Mouse (Mus musculus) myocyte (in vitro differentiated cells): ENCODE results near the gene Rag2. TPM values are rescaled to one million over a fixed set of nuclear protein-coding genes. Genes with fewer than 3 reads are reported as not detected.
A peak's percentile ranks its signal among the peaks of the same experiment; 100 is the strongest.

Experiments
- H3K27me3 ChIP-seq: one replicate; pipeline ENCODE4 v1.6.1; 2011; ENCODE audit not compliant: control insufficient read depth, insufficient read depth, insufficient read length
- H3K36me3 ChIP-seq: one replicate; pipeline ENCODE4 v1.6.1; 2011; ENCODE audit not compliant: control insufficient read depth, insufficient read depth
- H3K4me2 ChIP-seq: one replicate; pipeline ENCODE4 v1.6.1; 2011; ENCODE audit warnings: low read depth, control low read depth
- H3K4me3 ChIP-seq: one replicate; pipeline ENCODE4 v1.5.1; 2011; ENCODE audit warnings: mild to moderate bottlenecking, control low read depth, moderate library complexity
- H3K79me2 ChIP-seq: one replicate; pipeline ENCODE4 v1.6.1; 2011; ENCODE audit not compliant: control insufficient read depth, insufficient read depth
- H3ac ChIP-seq: one replicate; pipeline ENCODE4 v1.6.1; 2011; ENCODE audit not compliant: control insufficient read depth, insufficient read length
- CEBPB ChIP-seq: IDR thresholded peaks from 2 replicates; pipeline ENCODE4 v1.6.1; 2011; ENCODE audit warnings: mild to moderate bottlenecking, moderate library complexity; ENCODE audit not compliant: poor library complexity, insufficient read depth, severe bottlenecking
- E2F4 ChIP-seq: IDR thresholded peaks from one replicate; pipeline ENCODE4 v1.6.1; 2011; ENCODE audit warnings: mild to moderate bottlenecking, control low read depth, moderate library complexity; ENCODE audit not compliant: insufficient read depth
- MAX ChIP-seq: IDR thresholded peaks from one replicate; pipeline ENCODE4 v1.6.1; 2011; ENCODE audit warnings: low read depth, mild to moderate bottlenecking, control low read depth
- MYOD1 ChIP-seq, 3 experiments: IDR thresholded peaks; one replicate each; pipeline ENCODE4 v1.6.1; 2011; ENCODE audit warnings: control low read depth in 2 of 3, low read depth in 2 of 3, mild to moderate bottlenecking in 2 of 3, moderate library complexity in 1 of 3; ENCODE audit not compliant: insufficient read length in 2 of 3, control insufficient read depth in 1 of 3
- MYOG ChIP-seq, 3 experiments: IDR thresholded peaks; one replicate each; pipeline ENCODE4 v1.6.1; 2011; ENCODE audit warnings: control low read depth in 2 of 3, low read depth in 2 of 3, mild to moderate bottlenecking in 2 of 3; ENCODE audit not compliant: insufficient read length in 2 of 3, control insufficient read depth in 1 of 3, insufficient read depth in 1 of 3
- POLR2A ChIP-seq: IDR thresholded peaks from one replicate; pipeline ENCODE4 v1.6.1; 2011; ENCODE audit warnings: low read depth, mild to moderate bottlenecking, control low read depth, moderate library complexity; ENCODE audit not compliant: insufficient read length
- POLR2AphosphoS2 ChIP-seq: IDR thresholded peaks from one replicate; pipeline ENCODE4 v1.6.1; 2011; ENCODE audit warnings: low read depth, control low read depth; ENCODE audit not compliant: insufficient read length
- REST ChIP-seq: IDR thresholded peaks from one replicate; pipeline ENCODE4 v1.6.1; 2011; ENCODE audit warnings: mild to moderate bottlenecking, control low read depth, moderate library complexity; ENCODE audit not compliant: insufficient read depth, insufficient read length
- SRF ChIP-seq: IDR thresholded peaks from one replicate; pipeline ENCODE4 v1.6.1; 2011; ENCODE audit warnings: low read depth; ENCODE audit not compliant: control insufficient read depth, insufficient read length
- TCF12 ChIP-seq: IDR thresholded peaks from one replicate; pipeline ENCODE4 v1.6.1; 2011; ENCODE audit warnings: mild to moderate bottlenecking, control low read depth; ENCODE audit not compliant: poor library complexity, insufficient read depth, severe bottlenecking
- TCF3 ChIP-seq: IDR thresholded peaks from one replicate; pipeline ENCODE4 v1.6.1; 2011; ENCODE audit warnings: low read depth, control low read depth; ENCODE audit not compliant: insufficient read length
- USF1 ChIP-seq: IDR thresholded peaks from one replicate; pipeline ENCODE4 v1.6.1; 2011; ENCODE audit warnings: low read depth, mild to moderate bottlenecking, control low read depth, moderate library complexity
- polyA plus RNA-seq: library from polyadenylated mRNA; unstranded; fragments of >200 nt; fragmentation: generic; extraction: Trizol; gene quantifications from one replicate; pipeline ENCODE4 v1.2.1, GENCODE M21; 2012; ENCODE audit warnings: missing spikeins

The Rag2 gene
- polyA plus RNA-seq, 1 experiment: not detected

- H3K79me2 ChIP-seq: no peaks in the 10 kb centered on the region
- TF ChIP-seq MYOD1 (IDR thresholded peaks at IDR 0.05; ENCODE audit: control insufficient read depth in 1 of 3, insufficient read length in 2 of 3, low read depth in 2 of 3): no peak
- no peak for TF ChIP-seq POLR2A
- no peak for TF ChIP-seq TCF3
- no peak for TF ChIP-seq REST
- no peak for TF ChIP-seq POLR2AphosphoS2
- TF ChIP-seq USF1: no peak
- no peak for TF ChIP-seq MYOG (IDR thresholded peaks at IDR 0.05; ENCODE audit: control insufficient read depth in 1 of 3, insufficient read depth in 1 of 3, insufficient read length in 2 of 3, low read depth in 2 of 3)
- no peak for TF ChIP-seq MAX
- TF ChIP-seq CEBPB: no peak
- no peak overlapping the region for H3K4me2 ChIP-seq
- H3K4me3 ChIP-seq: no peak overlapping the region
- no peaks in the 10 kb centered on the region for H3K36me3 ChIP-seq
- H3K27me3 ChIP-seq: no peaks in the 10 kb centered on the region
- no peak overlapping the region for H3ac ChIP-seq
Measured at GRCm38 (mm10) chr2:101594681-101595080, 29.8 kb upstream of the Rag2 start.

GRCm38 (mm10) chr2:101597186-101597585 lies 27.3 kb upstream of the Rag2 start:
- Histone ChIP-seq H3K36me3 (no peaks in the 10 kb centered on the region), H3K4me3 (no peak overlapping the region), H3K4me2 (no peak overlapping the region), H3K27me3 (no peaks in the 10 kb centered on the region), H3K79me2 (no peaks in the 10 kb centered on the region), H3ac (no peak overlapping the region)
- TF ChIP-seq MAX (no peak), REST (no peak), SRF (no peak), TCF12 (no peak)

- H3K4me3 ChIP-seq: no peak overlapping the region
- no peak overlapping the region for H3K4me2 ChIP-seq
- no peaks in the 10 kb centered on the region for H3K36me3 ChIP-seq
- H3K79me2 ChIP-seq: no peaks in the 10 kb centered on the region
- no peak overlapping the region for H3ac ChIP-seq
- H3K27me3 ChIP-seq: no peaks in the 10 kb centered on the region
- TF ChIP-seq E2F4: no peak
- no peak for TF ChIP-seq MYOD1 (IDR thresholded peaks at IDR 0.05; ENCODE audit: control insufficient read depth in 1 of 3, insufficient read length in 2 of 3, low read depth in 2 of 3)
- TF ChIP-seq TCF3: no peak
- no peak for TF ChIP-seq USF1
- TF ChIP-seq POLR2AphosphoS2: no peak
Measured at GRCm38 (mm10) chr2:101598190-101599181, 26.0 kb upstream of the Rag2 start.

GRCm38 (mm10) chr2:101600703-101601102 lies 23.8 kb upstream of the Rag2 start:
- Histone ChIP-seq H3ac (no peak overlapping the region), H3K79me2 (no peaks in the 10 kb centered on the region), H3K4me3 (no peak overlapping the region), H3K27me3 (no peaks in the 10 kb centered on the region), H3K4me2 (peak overlapping the region; percentile 27), H3K36me3 (no peaks in the 10 kb centered on the region)
- TF ChIP-seq POLR2AphosphoS2: no peak
- TF ChIP-seq TCF3: no peak
- no peak for TF ChIP-seq POLR2A
- TF ChIP-seq TCF12: no peak
- no peak for TF ChIP-seq E2F4
- TF ChIP-seq MYOD1 (IDR thresholded peaks at IDR 0.05; ENCODE audit: control insufficient read depth in 1 of 3, insufficient read length in 2 of 3, low read depth in 2 of 3): no peak
- TF ChIP-seq MYOG (IDR thresholded peaks at IDR 0.05; ENCODE audit: control insufficient read depth in 1 of 3, insufficient read depth in 1 of 3, insufficient read length in 2 of 3, low read depth in 2 of 3): no peak

- TF ChIP-seq E2F4 (no peak), USF1 (no peak), SRF (no peak), REST (no peak), MAX (no peak), TCF3 (no peak), POLR2AphosphoS2 (no peak), MYOG (IDR thresholded peaks at IDR 0.05; ENCODE audit: control insufficient read depth in 1 of 3, insufficient read depth in 1 of 3, insufficient read length in 2 of 3, low read depth in 2 of 3) (no peak), CEBPB (no peak), POLR2A (no peak), MYOD1 (IDR thresholded peaks at IDR 0.05; ENCODE audit: control insufficient read depth in 1 of 3, insufficient read length in 2 of 3, low read depth in 2 of 3) (no peak), TCF12 (no peak)
- H3K36me3 ChIP-seq: no peaks in the 10 kb centered on the region
- H3ac ChIP-seq: no peak overlapping the region
- no peaks in the 10 kb centered on the region for H3K79me2 ChIP-seq
- no peak overlapping the region for H3K4me3 ChIP-seq
- no peaks in the 10 kb centered on the region for H3K27me3 ChIP-seq
- H3K4me2 ChIP-seq: no peak overlapping the region
Measured at GRCm38 (mm10) chr2:101603099-101603498, 21.4 kb upstream of the Rag2 start.
